16 mouse cellular contexts compared by ENCODE assay signal in the genomic region with DNA sequence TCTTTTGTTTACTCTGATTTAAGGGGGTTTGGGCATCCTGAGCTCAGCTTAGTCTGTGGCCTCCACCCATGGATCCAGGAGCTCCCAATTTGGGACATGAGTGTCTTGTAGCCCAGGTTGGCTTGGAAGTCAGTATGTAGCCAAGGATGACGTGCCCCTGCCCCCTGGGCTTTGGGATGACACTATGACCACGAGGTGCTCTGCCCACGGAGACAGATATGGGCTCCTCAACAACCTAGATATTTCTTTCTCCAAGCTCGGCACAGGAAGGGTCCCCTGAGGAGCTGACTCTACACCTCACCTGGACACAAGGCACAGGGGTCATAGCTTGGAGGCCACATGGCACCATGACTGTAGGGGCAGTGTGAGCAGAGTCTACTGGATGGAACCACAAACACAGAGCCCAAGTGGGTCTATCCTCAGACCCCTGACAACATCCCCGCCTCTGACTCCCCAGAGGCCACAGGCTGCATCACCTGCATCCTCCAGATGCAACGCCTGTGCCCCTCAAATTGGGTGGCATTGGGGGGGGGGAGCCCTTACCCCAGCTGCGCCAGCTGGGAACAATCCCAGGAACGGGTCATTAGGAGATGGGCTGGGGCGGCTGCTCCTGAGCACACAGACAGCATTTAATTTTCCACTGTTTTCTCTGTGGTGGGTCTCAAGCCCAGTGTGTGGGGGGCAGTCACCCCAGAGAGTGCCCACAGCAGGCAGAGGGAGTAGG. TPM values are rescaled to one million over a fixed set of nuclear protein-coding genes. Genes with fewer than 3 reads are reported as not detected.
A peak's percentile ranks its signal among the peaks of the same experiment; 100 is the strongest.
DNase-seq lines count a peak whose midpoint lies in the region; ATAC-seq and TF ChIP-seq lines count a peak whose summit lies in the region.
"Had no signal": no experiment of that assay in that cellular context is flagged by ENCODE, and none has a peak within 500 bp of the region (broad histone marks: within the 10 kb centered on the region; RNA-seq: fewer than 3 reads in every experiment).

No protein-coding gene starts in this region.

- 0 out of 2 replicates have a peak, but pooled peaks have one; percentile 9 for TF ChIP-seq POLR2A in bone marrow, adult 2 months (IDR thresholded peaks at IDR 0.05; ENCODE audit: borderline replicate concordance, control insufficient read depth, low read depth, low read length)

- WGBS in heart, embryonic 13.5 days = 48% methylated on average over 9 of the region's 9 CpGs
- WGBS in bone marrow, adult 2 months = 61% methylated on average over 9 of the region's 9 CpGs

- TF ChIP-seq CTCF in bone marrow, adult 2 months (IDR thresholded peaks at IDR 0.05; ENCODE audit: control insufficient read depth, insufficient read depth, low read length) = no peak

- H3K4me2 ChIP-seq in heart, embryonic 13.5 days = no peak overlapping the region
- H3K4me2 ChIP-seq: embryonic facial prominence, embryonic 12.5 days; limb, embryonic 15.5 days had no signal

- no peak for ATAC-seq in heart, embryonic 13.5 days (ENCODE audit: extremely low read depth, insufficient number of reproducible peaks, low FRiP score, low TSS enrichment)
- no peak for ATAC-seq in megakaryocyte-erythroid progenitor cell, adult 5-6 weeks (replicated peaks; ENCODE audit: low FRiP score, low TSS enrichment, poor library complexity, severe bottlenecking)

- H3K4me3 ChIP-seq in heart, embryonic 13.5 days = no peak overlapping the region
- no peak overlapping the region for H3K4me3 ChIP-seq in bone marrow, adult 2 months (replicated peaks; ENCODE audit: control insufficient read depth, low read depth, low read length)
- H3K4me3 ChIP-seq: embryonic facial prominence, embryonic 12.5 days; hindbrain, embryonic 10.5 days; layer of hippocampus, adult 2 months; left cerebral cortex, adult 2 months; limb, embryonic 15.5 days had no signal

- H3K27ac ChIP-seq in heart, embryonic 13.5 days (replicated peaks) = no peak overlapping the region
- H3K27ac ChIP-seq in bone marrow, adult 2 months (ENCODE audit: control insufficient read depth, insufficient read depth, low read depth, low read length, poor library complexity) = no peak overlapping the region
- H3K27ac ChIP-seq: embryonic facial prominence, embryonic 12.5 days; hindbrain, embryonic 10.5 days; layer of hippocampus, adult 2 months; left cerebral cortex, adult 2 months; limb, embryonic 15.5 days; stomach, postnatal 0 days had no signal

- no peaks in the 10 kb centered on the region for H3K36me3 ChIP-seq in heart, embryonic 13.5 days
- H3K36me3 ChIP-seq: embryonic facial prominence, embryonic 12.5 days; hindbrain, embryonic 10.5 days; limb, embryonic 15.5 days had no signal

- intact Hi-C loops in heart, postnatal 14 days (cut with DNase I) = loop anchor here (1.0 to 2.0 kb wide), 2 partner anchors 62 to 162 kb away; a partner anchor contains a TSS
- intact Hi-C loops in left cerebral cortex, postnatal 14 days (cut with DNase I) = loop anchor here (2.0 to 5.0 kb wide), 2 partner anchors 56 to 164 kb away; no protein-coding TSS in a partner anchor

- H3K27me3 ChIP-seq in heart, embryonic 13.5 days (replicated peaks) = peaks cover 81% of the 10 kb centered on the region

- 0 out of 2 replicates have a peak overlapping the region, but pooled peaks have one; percentile 28 for H3K9ac ChIP-seq in heart, embryonic 13.5 days
- H3K9ac ChIP-seq: embryonic facial prominence, embryonic 12.5 days; limb, embryonic 15.5 days; liver, postnatal 0 days had no signal

- H3K4me1 ChIP-seq in heart, embryonic 13.5 days = peaks cover 9% of the 10 kb centered on the region
- no peaks in the 10 kb centered on the region for H3K4me1 ChIP-seq in bone marrow, adult 2 months (ENCODE audit: control insufficient read depth, insufficient read depth, low read length)
- H3K4me1 ChIP-seq: embryonic facial prominence, embryonic 12.5 days had no signal

- peak; percentile 15 for DNase-seq in cerebellum, postnatal 10 days
- no peak for DNase-seq in cerebellum, adult 18-20 months
- no peak for DNase-seq in heart, postnatal 14 days
- DNase-seq in left cerebral cortex, adult 18-20 months (ENCODE audit: low spot score in 2 of 2) = peak; percentile 1
- DNase-seq in left cerebral cortex, postnatal 14 days (ENCODE audit: low spot score in 2 of 2) = no peak

- H3K9me3 ChIP-seq in heart, embryonic 13.5 days = no peaks in the 10 kb centered on the region
- H3K9me3 ChIP-seq: embryonic facial prominence, embryonic 12.5 days; hindbrain, embryonic 10.5 days; limb, embryonic 15.5 days had no signal

RNA-seq across cellular contexts. Expression of a gene that starts 4.6 kb away (rescaled TPM):
- polyA plus RNA-seq in heart, embryonic 13.5 days (2015; fragmentation: Nextera tagmentation; extraction: Ambion mirVana) = 56.6 and 57.4 TPM in 2 replicates
- 100 to 1,000 TPM; 133 TPM for total RNA-seq in heart, postnatal 14 days (2021)
- 10 to 100 TPM; 84.7 to 91.7 TPM for total RNA-seq in left cerebral cortex, adult 18-20 months (2021)
- 10 to 100 TPM; 67.0 to 69.8 TPM for total RNA-seq in left cerebral cortex, postnatal 14 days (2021)
- 5.1 and 14.5 TPM in 2 replicates for polyA plus RNA-seq in bone marrow, adult 2 months (2011; ENCODE audit: insufficient read depth, insufficient read length, low replicate concordance, missing spikeins)
- total RNA-seq in megakaryocyte-erythroid progenitor cell, adult 5-6 weeks (2014; fragmentation: Nextera tagmentation) = 10.6 and 15.9 TPM in 2 replicates
- 3.0 and 3.4 TPM in 2 replicates for total RNA-seq in megakaryocyte-erythroid progenitor cell, adult 5-6 weeks (2017)

RNA-seq across cellular contexts. Expression of a gene that starts 31.7 kb away (rescaled TPM):
- 0.15 and 0.16 TPM in 2 replicates for polyA plus RNA-seq in heart, embryonic 13.5 days (2015; fragmentation: Nextera tagmentation; extraction: Ambion mirVana)
- total RNA-seq in heart, postnatal 14 days (2021) = under 1 TPM; 0.15 to 0.19 TPM
- total RNA-seq in left cerebral cortex, adult 18-20 months (2021) = 100 to 1,000 TPM; 242 to 259 TPM
- total RNA-seq in left cerebral cortex, postnatal 14 days (2021) = 100 to 1,000 TPM; 280 to 299 TPM
- 0.72 TPM in 1 of 2 replicates, not detected in the other for polyA plus RNA-seq in bone marrow, adult 2 months (2011; ENCODE audit: insufficient read depth, insufficient read length, low replicate concordance, missing spikeins)
- 0.32 TPM in 1 of 2 replicates, not detected in the other for total RNA-seq in megakaryocyte-erythroid progenitor cell, adult 5-6 weeks (2014; fragmentation: Nextera tagmentation)
- total RNA-seq in megakaryocyte-erythroid progenitor cell, adult 5-6 weeks (2017) = 0.38 TPM in 1 of 2 replicates, not detected in the other
- total RNA-seq: monocyte, adult 5-6 weeks had no signal
- polyA plus RNA-seq: liver, postnatal 0 days had no signal

RNA-seq across cellular contexts. Expression of a gene that starts 45.4 kb away (rescaled TPM):
- polyA plus RNA-seq in heart, embryonic 13.5 days (2015; fragmentation: Nextera tagmentation; extraction: Ambion mirVana) = 51.7 and 53.8 TPM in 2 replicates
- 10 to 100 TPM; 55.4 to 62.0 TPM for total RNA-seq in heart, postnatal 14 days (2021)
- 10 to 100 TPM; 68.1 to 85.1 TPM for total RNA-seq in left cerebral cortex, adult 18-20 months (2021)
- total RNA-seq in left cerebral cortex, postnatal 14 days (2021) = 100 to 1,000 TPM in 1 of 2 experiments, 10 to 100 TPM in 1; 80.2 to 104 TPM
- polyA plus RNA-seq in bone marrow, adult 2 months (2011; ENCODE audit: insufficient read depth, insufficient read length, low replicate concordance, missing spikeins) = 30.2 and 61.0 TPM in 2 replicates
- total RNA-seq in megakaryocyte-erythroid progenitor cell, adult 5-6 weeks (2014; fragmentation: Nextera tagmentation) = 91.4 and 117 TPM in 2 replicates
- 42.4 and 71.2 TPM in 2 replicates for total RNA-seq in megakaryocyte-erythroid progenitor cell, adult 5-6 weeks (2017)

RNA-seq across cellular contexts. Expression of a gene that starts 49.1 kb away (rescaled TPM):
- polyA plus RNA-seq in heart, embryonic 13.5 days (2015; fragmentation: Nextera tagmentation; extraction: Ambion mirVana) = 0.53 and 0.62 TPM in 2 replicates
- 1 to 10 TPM in 1 of 2 experiments, under 1 TPM in 1; 0.96 to 1.2 TPM for total RNA-seq in heart, postnatal 14 days (2021)
- total RNA-seq in left cerebral cortex, adult 18-20 months (2021) = under 1 TPM; 0.58 to 0.82 TPM
- total RNA-seq in left cerebral cortex, postnatal 14 days (2021) = under 1 TPM; 0.33 to 0.44 TPM
- polyA plus RNA-seq in bone marrow, adult 2 months (2011; ENCODE audit: insufficient read depth, insufficient read length, low replicate concordance, missing spikeins) = 7.6 and 15.8 TPM in 2 replicates
- total RNA-seq in megakaryocyte-erythroid progenitor cell, adult 5-6 weeks (2014; fragmentation: Nextera tagmentation) = 19.0 and 22.2 TPM in 2 replicates
- 17.2 and 18.9 TPM in 2 replicates for total RNA-seq in megakaryocyte-erythroid progenitor cell, adult 5-6 weeks (2017)

RNA-seq across cellular contexts. Expression of a gene that starts 58.0 kb away (rescaled TPM):
- polyA plus RNA-seq in heart, embryonic 13.5 days (2015; fragmentation: Nextera tagmentation; extraction: Ambion mirVana) = 2.7 and 3.1 TPM in 2 replicates
- total RNA-seq in heart, postnatal 14 days (2021) = 1 to 10 TPM; 1.9 to 2.0 TPM
- total RNA-seq in left cerebral cortex, adult 18-20 months (2021) = 1 to 10 TPM; 1.1 to 1.2 TPM
- total RNA-seq in left cerebral cortex, postnatal 14 days (2021) = 1 to 10 TPM; 1.8 to 1.9 TPM
- 7.9 and 18.0 TPM in 2 replicates for polyA plus RNA-seq in bone marrow, adult 2 months (2011; ENCODE audit: insufficient read depth, insufficient read length, low replicate concordance, missing spikeins)
- total RNA-seq in megakaryocyte-erythroid progenitor cell, adult 5-6 weeks (2014; fragmentation: Nextera tagmentation) = 7.7 and 12.8 TPM in 2 replicates
- 7.4 and 7.5 TPM in 2 replicates for total RNA-seq in megakaryocyte-erythroid progenitor cell, adult 5-6 weeks (2017)

Comparison
In these comparisons a context has a peak if more than half of its experiments do, and no peak if none do; other contexts are left out.
1. DNase-seq: peak in cerebellum, postnatal 10 days (2 of 2) and left cerebral cortex, adult 18-20 months (2 of 2); none in cerebellum, adult 18-20 months (0 of 2), heart, postnatal 14 days (0 of 2) and left cerebral cortex, postnatal 14 days (0 of 2).
2. RNA of a gene that starts 4.6 kb away (total RNA-seq): 133 TPM in heart, postnatal 14 days, 84.7 to 91.7 TPM in left cerebral cortex, adult 18-20 months and 67.0 to 69.8 TPM in left cerebral cortex, postnatal 14 days; 3.0 to 15.9 TPM in megakaryocyte-erythroid progenitor cell, adult 5-6 weeks; every median in the first group is over 4 times any median in the second.
3. RNA of a gene that starts 31.7 kb away (total RNA-seq): 280 to 299 TPM in left cerebral cortex, postnatal 14 days and 242 to 259 TPM in left cerebral cortex, adult 18-20 months; 0.15 to 0.19 TPM in heart, postnatal 14 days and 0.32 to 0.38 TPM in megakaryocyte-erythroid progenitor cell, adult 5-6 weeks; every median in the first group is over 100 times any median in the second.